Mouse (Mus musculus) CH12.LX (cell line): Measurements from ENCODE around the gene Hist1h3c. TPM values are rescaled to one million over a fixed set of nuclear protein-coding genes. Genes with fewer than 3 reads are reported as not detected.

ENCODE experiments used
- DNase-seq: peaks from one replicate; pipeline ENCODE4 v3.0.0-alpha.2; 2013; ENCODE audit errors: extremely low read depth
- H3K27ac ChIP-seq: 2 replicates; pipeline ENCODE4 v1.5.1; 2012; ENCODE audit warnings: low read depth, mild to moderate bottlenecking, control low read depth, moderate library complexity; ENCODE audit not compliant: insufficient read depth
- H3K27me3 ChIP-seq: replicated peaks from 2 replicates; pipeline ENCODE3; 2012; ENCODE audit warnings: inconsistent platforms
- H3K36me3 ChIP-seq, 2 experiments: replicated peaks in 1 of 2; 2 replicates each; pipeline versions ENCODE3 to v1.6.1; 2012; ENCODE audit warnings: inconsistent platforms in 1 of 2, low read length in 1 of 2, mild to moderate bottlenecking in 1 of 2, mixed read lengths in 1 of 2, moderate library complexity in 1 of 2; ENCODE audit not compliant: control insufficient read depth in 1 of 2, insufficient read depth in 1 of 2
- H3K4me1 ChIP-seq, 2 experiments: 2 replicates each; pipeline ENCODE4 v1.6.1; 2012; ENCODE audit warnings: inconsistent platforms in 1 of 2, moderate library complexity in 1 of 2; ENCODE audit not compliant: insufficient read depth in 2 of 2, control insufficient read depth in 1 of 2
- H3K4me2 ChIP-seq: 2 replicates; pipeline ENCODE4 v1.6.1; 2012; ENCODE audit warnings: low read depth, mild to moderate bottlenecking, control low read depth; ENCODE audit not compliant: poor library complexity, insufficient read depth, severe bottlenecking
- H3K4me3 ChIP-seq, 3 experiments: fragments of 150-350 bp in 1 of 3; sonication (generic) in 1 of 3; replicated peaks in 1 of 3; 2 replicates each; pipeline versions ENCODE3 to v1.5.1; 2011 to 2012; ENCODE audit warnings: low read depth in 2 of 3, low read length in 2 of 3, mild to moderate bottlenecking in 2 of 3, moderate library complexity in 2 of 3, control low read depth in 1 of 3, improper control_type of control experiment in 1 of 3, inconsistent platforms in 1 of 3, mixed read lengths in 1 of 3; ENCODE audit not compliant: poor library complexity in 1 of 3
- H3K79me2 ChIP-seq: replicated peaks from 2 replicates; pipeline ENCODE4 v1.6.1; 2012; ENCODE audit warnings: mild to moderate bottlenecking, moderate library complexity; ENCODE audit not compliant: control insufficient read depth, poor library complexity, insufficient read depth, severe bottlenecking; ENCODE audit errors: extremely low read depth
- H3K9ac ChIP-seq: 2 replicates; pipeline ENCODE4 v1.6.1; 2012; ENCODE audit warnings: low read depth, mild to moderate bottlenecking, control low read depth, moderate library complexity; ENCODE audit not compliant: insufficient read depth
- H3K9me3 ChIP-seq: replicated peaks from 2 replicates; pipeline ENCODE3; 2012; ENCODE audit warnings: low read length, inconsistent platforms, mixed read lengths
- BHLHE40 ChIP-seq: IDR thresholded peaks from 2 replicates; pipeline ENCODE4 v1.6.1; 2011; ENCODE audit warnings: mild to moderate bottlenecking, low read depth, low read length, improper control_type of control experiment
- CHD1 ChIP-seq: IDR thresholded peaks from 2 replicates; pipeline ENCODE4 v1.6.1; 2012; ENCODE audit warnings: low read depth, low read length, improper control_type of control experiment, inconsistent platforms
- CHD2 ChIP-seq: IDR thresholded peaks from 2 replicates; pipeline ENCODE4 v1.6.1; 2011; ENCODE audit warnings: low read length, improper control_type of control experiment
- CTCF ChIP-seq, 2 experiments: IDR thresholded peaks in 1 of 2; conservative IDR thresholded peaks in 1 of 2; 2 replicates each; pipeline ENCODE4 v1.5.1; 2011 to 2012; ENCODE audit warnings: low read depth in 2 of 2, low read length in 2 of 2, improper control_type of control experiment in 1 of 2, inconsistent platforms in 1 of 2, mild to moderate bottlenecking in 1 of 2, moderate library complexity in 1 of 2
- E2F4 ChIP-seq: IDR thresholded peaks from 2 replicates; pipeline ENCODE4 v1.6.1; 2011; ENCODE audit warnings: low read depth, low read length, improper control_type of control experiment; ENCODE audit not compliant: insufficient replicate concordance
- GABPA ChIP-seq: IDR thresholded peaks from 2 replicates; pipeline ENCODE4 v1.6.1; 2012; ENCODE audit warnings: low read depth, low read length, improper control_type of control experiment, inconsistent platforms; ENCODE audit not compliant: insufficient replicate concordance
- MAFK ChIP-seq: IDR thresholded peaks from 2 replicates; pipeline ENCODE4 v1.6.1; 2011; ENCODE audit warnings: low read length, improper control_type of control experiment; ENCODE audit not compliant: insufficient replicate concordance
- MAX ChIP-seq: IDR thresholded peaks from 2 replicates; pipeline ENCODE4 v1.6.1; 2011; ENCODE audit warnings: low read length, improper control_type of control experiment
- MAZ ChIP-seq: IDR thresholded peaks from 2 replicates; pipeline ENCODE4 v1.6.1; 2012; ENCODE audit warnings: low read depth, mild to moderate bottlenecking, inconsistent platforms, low read length, improper control_type of control experiment, moderate library complexity
- MXI1 ChIP-seq: IDR thresholded peaks from 2 replicates; pipeline ENCODE4 v1.6.1; 2011; ENCODE audit warnings: mild to moderate bottlenecking, low read depth, low read length, improper control_type of control experiment
- MYC ChIP-seq: IDR thresholded peaks from 2 replicates; pipeline ENCODE4 v1.6.1; 2011; ENCODE audit warnings: low read depth, mild to moderate bottlenecking, improper control_type of control experiment, low read length
- NRF1 ChIP-seq: IDR thresholded peaks from 2 replicates; pipeline ENCODE4 v1.6.1; 2014; ENCODE audit warnings: low read depth, mild to moderate bottlenecking, inconsistent platforms, low read length, improper control_type of control experiment, moderate library complexity
- POLR2AphosphoS2 ChIP-seq: IDR thresholded peaks from 2 replicates; pipeline ENCODE4 v1.6.1; 2011; ENCODE audit warnings: low read depth, low read length, improper control_type of control experiment
- SIN3A ChIP-seq: IDR thresholded peaks from 2 replicates; pipeline ENCODE4 v1.6.1; 2012; ENCODE audit warnings: low read length, improper control_type of control experiment, inconsistent platforms
- TBP ChIP-seq: conservative IDR thresholded peaks from 2 replicates; pipeline ENCODE4 v1.6.1; 2011; ENCODE audit warnings: low read depth, low read length, improper control_type of control experiment
- UBTF ChIP-seq: IDR thresholded peaks from 2 replicates; pipeline ENCODE4 v1.6.1; 2012; ENCODE audit warnings: low read depth, mild to moderate bottlenecking, inconsistent platforms, low read length, improper control_type of control experiment, moderate library complexity
- USF1 ChIP-seq: IDR thresholded peaks from 2 replicates; pipeline ENCODE4 v1.6.1; 2014; ENCODE audit warnings: low read depth, mild to moderate bottlenecking, inconsistent platforms, low read length, improper control_type of control experiment
- ZKSCAN1 ChIP-seq: IDR thresholded peaks from 2 replicates; pipeline ENCODE4 v1.6.1; 2012; ENCODE audit warnings: low read depth, inconsistent platforms, low read length, improper control_type of control experiment, borderline replicate concordance
- ZNF384 ChIP-seq: IDR thresholded peaks from 2 replicates; pipeline ENCODE4 v1.6.1; 2012; ENCODE audit warnings: low read depth, low read length, improper control_type of control experiment, inconsistent platforms
- dilution Hi-C: fragments of 300-500 bp; cut with MboI; formaldehyde crosslinking; loops from 2 replicates; pipeline ENCODE4 v1.14.3; 2020; ENCODE audit warnings: low sequenced_read_pairs; ENCODE audit not compliant: extremely low pct_unique_long_range_greater_than_20kb, extremely low pct_ligation_motif_present
- in situ Hi-C: fragments of 300-500 bp; cut with MboI; formaldehyde crosslinking; loops from 3 replicates; pipeline ENCODE4 v1.14.3; 2019; ENCODE audit warnings: low sequenced_read_pairs, low pct_ligation_motif_present, low pct_unique_long_range_greater_than_20kb, mixed read lengths
- polyA plus RNA-seq: library from polyadenylated mRNA; unstranded; fragments of >175 nt; gene quantifications from 2 replicates; pipeline ENCODE4 v1.2.1, GENCODE M21; 2012; ENCODE audit warnings: low read depth; ENCODE audit not compliant: insufficient read length
- total RNA-seq, 2 experiments: library from RNA; depleted of rRNA; stranded (reverse); fragments of 300-350 nt in 1 of 2; fragments of >200 nt in 1 of 2; gene quantifications; 2 replicates each; pipeline ENCODE4 v1.2.3; 2012 to 2014

Hist1h3c gene
- total and polyA plus RNA-seq, 3 experiments: 7.3 to 1,847 (median 73.1) TPM

GRCm38 (mm10) chr13:23768834-23769397 lies 23.5 kb upstream of the Hist1h3c start:
- H3K36me3 ChIP-seq: no peaks in the 10 kb centered on the region
- H3K79me2 ChIP-seq: no peaks in the 10 kb centered on the region
- dilution Hi-C loops (no loop called here), in situ Hi-C loops (loop anchor here (25.0 kb wide), 1 partner anchor 1732 kb away; the partner anchor contains the start of genes Hist1h2ag, Hist1h2ah, Hist1h2bj and Hist1h2bk)
- H3K9me3 ChIP-seq: no peaks in the 10 kb centered on the region
- H3K4me2 ChIP-seq: no peak overlapping the region
- no peak overlapping the region for H3K4me3 ChIP-seq
- no peak overlapping the region for H3K9ac ChIP-seq
- H3K27ac ChIP-seq: no peak overlapping the region
- peaks cover 0 to 16% of the 10 kb centered on the region in 2 experiments; a peak in 2 of 4 replicates for H3K4me1 ChIP-seq
- H3K27me3 ChIP-seq: no peaks in the 10 kb centered on the region
- no peak for TF ChIP-seq ZKSCAN1
- TF ChIP-seq POLR2AphosphoS2: no peak
- TF ChIP-seq BHLHE40: no peak
- TF ChIP-seq ZNF384: no peak
- no peak for TF ChIP-seq CTCF (conservative IDR thresholded peaks at IDR 0.05 in 1 of 2, IDR thresholded peaks at IDR 0.05 in 1 of 2; ENCODE audit: low read depth in 2 of 2, low read length in 2 of 2)
- no peak for TF ChIP-seq MAFK
- TF ChIP-seq GABPA: no peak
- TF ChIP-seq NRF1: no peak
- no peak for TF ChIP-seq MYC
- TF ChIP-seq TBP: no peak
- TF ChIP-seq UBTF: no peak
- DNase-seq: no peak

DNA sequence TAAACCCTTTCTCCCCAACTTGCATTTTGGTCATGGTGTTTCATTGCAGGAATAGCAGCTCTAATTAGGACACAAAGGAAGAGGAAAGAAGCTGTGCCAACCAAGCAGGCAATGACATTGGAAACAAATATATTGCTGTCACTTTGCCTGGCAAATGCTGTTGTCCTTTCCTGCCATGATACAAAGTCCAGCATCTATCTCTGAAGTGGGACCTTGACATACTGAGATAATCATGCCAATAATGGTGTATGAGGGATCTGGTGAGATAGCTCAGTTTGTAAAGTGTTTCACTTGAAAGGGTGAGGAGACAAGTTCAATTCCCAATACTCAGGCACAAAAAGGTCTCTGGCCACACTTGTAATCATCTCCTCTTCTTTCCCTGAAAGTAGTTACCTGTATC lies 21.4 kb upstream of the Hist1h3c start:
- no peaks in the 10 kb centered on the region for H3K79me2 ChIP-seq
- no peak overlapping the region for H3K4me3 ChIP-seq
- H3K36me3 ChIP-seq: no peaks in the 10 kb centered on the region
- H3K4me2 ChIP-seq: no peak overlapping the region
- no peaks in the 10 kb centered on the region for H3K9me3 ChIP-seq
- in situ Hi-C loops: loop anchor here (25.0 kb wide), 1 partner anchor 1729 kb away; the partner anchor contains the start of genes Hist1h2ag, Hist1h2ah, Hist1h2bj and Hist1h2bk
- dilution Hi-C loops: no loop called here
- H3K9ac ChIP-seq: no peak overlapping the region
- DNase-seq: no peak
- H3K27ac ChIP-seq: no peak overlapping the region
- H3K4me1 ChIP-seq: peaks cover 0 to 20% of the 10 kb centered on the region in 2 experiments; a peak in 2 of 4 replicates
- no peaks in the 10 kb centered on the region for H3K27me3 ChIP-seq
- TF ChIP-seq MXI1 (no peak), BHLHE40 (no peak)
- TF ChIP-seq, all 38 proteins: peak for 0

DNA sequence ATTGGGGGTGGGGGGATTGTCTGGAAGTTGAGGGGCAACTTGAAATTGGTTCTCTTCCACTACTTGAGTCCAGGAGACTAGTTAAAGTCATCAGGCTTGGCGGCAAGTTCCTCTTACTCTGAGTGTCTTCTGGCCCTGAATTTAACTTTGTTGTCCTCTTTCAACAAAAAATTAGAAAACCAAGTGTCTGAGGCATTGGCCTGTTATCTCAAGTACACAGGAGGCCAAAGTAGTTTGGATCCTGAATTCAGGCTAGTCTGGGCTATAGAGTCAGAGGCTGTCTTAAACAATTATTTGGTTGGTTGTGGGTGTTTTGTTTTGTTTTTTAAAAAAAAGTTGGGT lies 19.7 kb upstream of the Hist1h3c start:
- DNase-seq: no peak
- Histone ChIP-seq H3K9me3 (no peaks in the 10 kb centered on the region), H3K27me3 (no peaks in the 10 kb centered on the region), H3K79me2 (no peaks in the 10 kb centered on the region), H3K4me1 (peaks cover 0 to 20% of the 10 kb centered on the region in 2 experiments; a peak in 2 of 4 replicates), H3K36me3 (no peaks in the 10 kb centered on the region), H3K9ac (no peak overlapping the region; the same call in 1 of the 2 replicates), H3K4me3 (no peak overlapping the region), H3K27ac (no peak overlapping the region), H3K4me2 (peak overlapping the region; percentile 88; the same call in 1 of the 2 replicates)
- in situ Hi-C loops: loop anchor here (25.0 kb wide), 1 partner anchor 1728 kb away; the partner anchor contains the start of genes Hist1h2ag, Hist1h2ah, Hist1h2bj and Hist1h2bk
- dilution Hi-C loops: no loop called here
- TF ChIP-seq E2F4 (no peak), USF1 (no peak), CHD1 (no peak), CHD2 (no peak), SIN3A (no peak), TBP (no peak), MAX (no peak), MAZ (no peak)
- TF ChIP-seq, all 38 proteins: peak for 0
